Comparison of ENCODE assay signal across 10 mouse cellular contexts in the genomic region with DNA sequence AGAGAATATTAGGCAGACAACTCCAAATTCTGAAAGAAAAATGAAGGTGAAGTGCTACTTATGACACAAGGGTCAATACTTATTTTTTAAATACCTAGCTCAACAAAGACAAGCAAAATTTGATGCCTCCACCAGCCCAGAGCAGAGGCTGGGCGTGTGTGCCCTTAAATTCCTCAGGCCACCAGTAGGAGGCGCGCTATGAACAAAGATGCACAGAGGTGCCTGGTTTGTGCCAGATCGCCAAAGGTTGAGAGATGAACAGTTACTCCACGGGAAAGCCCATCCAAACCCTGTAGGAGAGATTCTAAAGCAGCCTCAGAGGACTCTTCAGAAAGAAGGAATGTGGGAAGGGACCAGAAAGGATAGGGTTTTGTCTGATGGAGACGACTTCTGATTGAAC. TPM values are rescaled to one million over a fixed set of nuclear protein-coding genes. Genes with fewer than 3 reads are reported as not detected.
A peak's percentile ranks its signal among the peaks of the same experiment; 100 is the strongest.
DNase-seq lines count a peak whose midpoint lies in the region; ATAC-seq and TF ChIP-seq lines count a peak whose summit lies in the region.
"Had no signal": no experiment of that assay in that cellular context is flagged by ENCODE, and none has a peak within 500 bp of the region (broad histone marks: within the 10 kb centered on the region; RNA-seq: fewer than 3 reads in every experiment).

No protein-coding gene starts in this region.

- H3K4me2 ChIP-seq in kidney, embryonic 16.5 days (replicated peaks; ENCODE audit: low read depth, low read length) = no peak overlapping the region
- no peak overlapping the region for H3K4me2 ChIP-seq in heart, postnatal 0 days (ENCODE audit: low read depth, low read length)
- no peak overlapping the region for H3K4me2 ChIP-seq in midbrain, embryonic 13.5 days (replicated peaks)
- no peak overlapping the region for H3K4me2 ChIP-seq in stomach, embryonic 14.5 days (replicated peaks; ENCODE audit: low read depth, low read length)
- H3K4me2 ChIP-seq: embryonic facial prominence, embryonic 13.5 days had no signal

- H3K36me3 ChIP-seq in kidney, embryonic 16.5 days (ENCODE audit: insufficient read depth, low read length) = 0 out of 2 replicates have a peak, but pooled peaks cover 5% of the 10 kb centered on the region
- peaks cover 8% of the 10 kb centered on the region; the same call in 1 of the 2 replicates for H3K36me3 ChIP-seq in heart, postnatal 0 days (replicated peaks; ENCODE audit: control insufficient read depth, insufficient read depth, low read length)
- H3K36me3 ChIP-seq in midbrain, embryonic 13.5 days = peaks cover 11% of the 10 kb centered on the region
- no peaks in the 10 kb centered on the region for H3K36me3 ChIP-seq in stomach, embryonic 14.5 days (ENCODE audit: control insufficient read depth, insufficient read depth, low read length)

- H3K4me1 ChIP-seq in kidney, embryonic 16.5 days (ENCODE audit: insufficient read depth, low read length) = 0 out of 2 replicates have a peak, but pooled peaks cover 7% of the 10 kb centered on the region
- peaks cover 7% of the 10 kb centered on the region for H3K4me1 ChIP-seq in heart, postnatal 0 days (ENCODE audit: control insufficient read depth, insufficient read depth)
- peaks cover 14% of the 10 kb centered on the region for H3K4me1 ChIP-seq in midbrain, embryonic 13.5 days (replicated peaks)
- H3K4me1 ChIP-seq in stomach, embryonic 14.5 days (ENCODE audit: control insufficient read depth, insufficient read depth, low read length) = peaks cover 2% of the 10 kb centered on the region; the same call in 1 of the 2 replicates
- H3K4me1 ChIP-seq: megakaryocyte, embryonic 14.5 days had no signal

- H3K27me3 ChIP-seq in kidney, embryonic 16.5 days (ENCODE audit: insufficient read depth, low read length) = no peaks in the 10 kb centered on the region
- H3K27me3 ChIP-seq in heart, postnatal 0 days (ENCODE audit: control insufficient read depth, insufficient read depth, low read length) = no peaks in the 10 kb centered on the region
- no peaks in the 10 kb centered on the region for H3K27me3 ChIP-seq in midbrain, embryonic 13.5 days
- H3K27me3 ChIP-seq in stomach, embryonic 14.5 days (ENCODE audit: control insufficient read depth, insufficient read depth, low read length) = no peaks in the 10 kb centered on the region
- H3K27me3 ChIP-seq: embryonic facial prominence, embryonic 13.5 days had no signal

- DNase-seq in kidney, adult 18-20 months = peak; percentile 68
- peak; percentile 58 for DNase-seq in adrenal gland, adult 2 months
- DNase-seq in embryo, embryonic 10 days (ENCODE audit: low spot score) = peak; percentile 84
- peak; percentile 75 for DNase-seq in heart, postnatal 0 days (ENCODE audit: low spot score)
- DNase-seq in layer of hippocampus, postnatal 25 days (ENCODE audit: extremely low spot score in 1 of 2, low spot score in 1 of 2) = peak; percentile 48 to 70

- no peak for ATAC-seq in kidney, embryonic 16.5 days (ENCODE audit: low FRiP score, low TSS enrichment)
- ATAC-seq in heart, postnatal 0 days (ENCODE audit: insufficient read depth, low read depth) = peak; percentile 74; the same call in 1 of the 2 replicates
- 0 out of 2 replicates have a peak, but pooled peaks have one; percentile 38 for ATAC-seq in midbrain, embryonic 13.5 days
- 0 out of 2 replicates have a peak, but pooled peaks have one; percentile 63 for ATAC-seq in stomach, embryonic 14.5 days (ENCODE audit: insufficient number of reproducible peaks, insufficient read depth, low FRiP score, low read depth)

- 21% methylated on average over 6 of the region's 6 CpGs for WGBS in kidney, embryonic 16.5 days
- WGBS in heart, postnatal 0 days = 17% methylated on average over 6 of the region's 6 CpGs
- WGBS in midbrain, embryonic 13.5 days = 14% methylated on average over 6 of the region's 6 CpGs
- WGBS in stomach, embryonic 14.5 days = 16% methylated on average over 6 of the region's 6 CpGs

- TF ChIP-seq EP300 in heart, postnatal 0 days (IDR thresholded peaks at IDR 0.05; ENCODE audit: low read depth) = no peak

- no peak overlapping the region for H3K27ac ChIP-seq in kidney, embryonic 16.5 days (ENCODE audit: low read length)
- no peak overlapping the region for H3K27ac ChIP-seq in heart, postnatal 0 days (ENCODE audit: low read depth)
- H3K27ac ChIP-seq in midbrain, embryonic 13.5 days = no peak overlapping the region
- no peak overlapping the region for H3K27ac ChIP-seq in stomach, embryonic 14.5 days (ENCODE audit: low read length)
- H3K27ac ChIP-seq: embryonic facial prominence, embryonic 13.5 days had no signal

- H3K9me3 ChIP-seq in kidney, embryonic 16.5 days (ENCODE audit: low read length) = no peaks in the 10 kb centered on the region
- no peaks in the 10 kb centered on the region for H3K9me3 ChIP-seq in heart, postnatal 0 days (replicated peaks; ENCODE audit: control insufficient read depth, low read length)
- H3K9me3 ChIP-seq in midbrain, embryonic 13.5 days = no peaks in the 10 kb centered on the region
- no peaks in the 10 kb centered on the region for H3K9me3 ChIP-seq in stomach, embryonic 14.5 days (ENCODE audit: control insufficient read depth, low read depth, low read length)
- H3K9me3 ChIP-seq: embryonic facial prominence, embryonic 13.5 days; megakaryocyte, embryonic 14.5 days had no signal

- peak; percentile 90 for TF ChIP-seq CTCF in heart, postnatal 0 days (IDR thresholded peaks at IDR 0.05; ENCODE audit: low read depth)

- H3K4me3 ChIP-seq in kidney, embryonic 16.5 days (ENCODE audit: low read length) = no peak overlapping the region
- no peak overlapping the region for H3K4me3 ChIP-seq in heart, postnatal 0 days (ENCODE audit: low read depth, low read length)
- H3K4me3 ChIP-seq in midbrain, embryonic 13.5 days (replicated peaks) = no peak overlapping the region
- no peak overlapping the region for H3K4me3 ChIP-seq in stomach, embryonic 14.5 days (ENCODE audit: low read depth, low read length)
- H3K4me3 ChIP-seq: embryonic facial prominence, embryonic 13.5 days; megakaryocyte, embryonic 14.5 days had no signal

- H3K9ac ChIP-seq in kidney, embryonic 16.5 days (replicated peaks; ENCODE audit: low read length) = no peak overlapping the region
- H3K9ac ChIP-seq in heart, postnatal 0 days (replicated peaks; ENCODE audit: low read depth, low read length) = no peak overlapping the region
- H3K9ac ChIP-seq in midbrain, embryonic 13.5 days (replicated peaks) = no peak overlapping the region
- no peak overlapping the region for H3K9ac ChIP-seq in stomach, embryonic 14.5 days (replicated peaks; ENCODE audit: low read depth, low read length)
- H3K9ac ChIP-seq: embryonic facial prominence, embryonic 13.5 days had no signal

RNA-seq across cellular contexts. Expression of a gene that starts 35.1 kb away (rescaled TPM):
- polyA plus RNA-seq in kidney, embryonic 16.5 days (2015; fragmentation: Nextera tagmentation; extraction: Ambion mirVana) = 12.2 and 12.3 TPM in 2 replicates
- total RNA-seq in adrenal gland, adult 2 months (2021) = 10 to 100 TPM; 21.3 to 41.0 TPM
- polyA plus RNA-seq in adrenal gland, adult 2 months (2012; rRNA removed) = 27.5 and 32.1 TPM in 2 replicates
- total RNA-seq in heart, postnatal 0 days (2014; rRNA removed; ENCODE audit: low replicate concordance) = 38.3 and 39.8 TPM in 2 replicates
- 15.3 and 16.1 TPM in 2 replicates for polyA plus RNA-seq in heart, postnatal 0 days (2015; fragmentation: Nextera tagmentation; extraction: Ambion mirVana)
- total RNA-seq in layer of hippocampus, postnatal 25 days (2021) = 10 to 100 TPM; 70.6 to 81.7 TPM
- 22.7 and 27.9 TPM in 2 replicates for polyA plus RNA-seq in midbrain, embryonic 13.5 days (2015; fragmentation: Nextera tagmentation; extraction: Ambion mirVana)
- 16.7 and 20.5 TPM in 2 replicates for polyA plus RNA-seq in stomach, embryonic 14.5 days (2014; fragmentation: Nextera tagmentation; extraction: Ambion mirVana)

RNA-seq across cellular contexts. Expression of a gene that starts 36.1 kb away (rescaled TPM):
- polyA plus RNA-seq in kidney, embryonic 16.5 days (2015; fragmentation: Nextera tagmentation; extraction: Ambion mirVana) = 16.7 and 17.3 TPM in 2 replicates
- 1 to 10 TPM; 3.5 to 7.0 TPM for total RNA-seq in adrenal gland, adult 2 months (2021)
- polyA plus RNA-seq in adrenal gland, adult 2 months (2012; rRNA removed) = 1.8 and 2.3 TPM in 2 replicates
- total RNA-seq in heart, postnatal 0 days (2014; rRNA removed; ENCODE audit: low replicate concordance) = 1.0 and 5.5 TPM in 2 replicates
- 5.0 and 5.7 TPM in 2 replicates for polyA plus RNA-seq in heart, postnatal 0 days (2015; fragmentation: Nextera tagmentation; extraction: Ambion mirVana)
- 1 to 10 TPM; 4.6 to 5.7 TPM for total RNA-seq in layer of hippocampus, postnatal 25 days (2021)
- 19.7 and 21.9 TPM in 2 replicates for polyA plus RNA-seq in midbrain, embryonic 13.5 days (2015; fragmentation: Nextera tagmentation; extraction: Ambion mirVana)
- 15.8 TPM in 2 replicates for polyA plus RNA-seq in stomach, embryonic 14.5 days (2014; fragmentation: Nextera tagmentation; extraction: Ambion mirVana)
